Mouse (Mus musculus) CH12.LX (cell line): ENCODE results near the gene Fam228a. TPM values are rescaled to one million over a fixed set of nuclear protein-coding genes. Genes with fewer than 3 reads are reported as not detected.

Experiments used
- DNase-seq: peaks from one replicate; pipeline ENCODE4 v3.0.0-alpha.2; 2013; ENCODE audit errors: extremely low read depth
- H3K27ac ChIP-seq: 2 replicates; pipeline ENCODE4 v1.5.1; 2012; ENCODE audit warnings: low read depth, mild to moderate bottlenecking, control low read depth, moderate library complexity; ENCODE audit not compliant: insufficient read depth
- H3K27me3 ChIP-seq: replicated peaks from 2 replicates; pipeline ENCODE3; 2012; ENCODE audit warnings: inconsistent platforms
- H3K36me3 ChIP-seq, 2 experiments: replicated peaks in 1 of 2; 2 replicates each; pipeline versions ENCODE3 to v1.6.1; 2012; ENCODE audit warnings: inconsistent platforms in 1 of 2, low read length in 1 of 2, mild to moderate bottlenecking in 1 of 2, mixed read lengths in 1 of 2, moderate library complexity in 1 of 2; ENCODE audit not compliant: control insufficient read depth in 1 of 2, insufficient read depth in 1 of 2
- H3K4me1 ChIP-seq, 2 experiments: 2 replicates each; pipeline ENCODE4 v1.6.1; 2012; ENCODE audit warnings: inconsistent platforms in 1 of 2, moderate library complexity in 1 of 2; ENCODE audit not compliant: insufficient read depth in 2 of 2, control insufficient read depth in 1 of 2
- H3K4me2 ChIP-seq: 2 replicates; pipeline ENCODE4 v1.6.1; 2012; ENCODE audit warnings: low read depth, mild to moderate bottlenecking, control low read depth; ENCODE audit not compliant: poor library complexity, insufficient read depth, severe bottlenecking
- H3K4me3 ChIP-seq, 3 experiments: fragments of 150-350 bp in 1 of 3; sonication (generic) in 1 of 3; replicated peaks in 1 of 3; 2 replicates each; pipeline versions ENCODE3 to v1.5.1; 2011 to 2012; ENCODE audit warnings: low read depth in 2 of 3, low read length in 2 of 3, mild to moderate bottlenecking in 2 of 3, moderate library complexity in 2 of 3, control low read depth in 1 of 3, improper control_type of control experiment in 1 of 3, inconsistent platforms in 1 of 3, mixed read lengths in 1 of 3; ENCODE audit not compliant: poor library complexity in 1 of 3
- H3K79me2 ChIP-seq: replicated peaks from 2 replicates; pipeline ENCODE4 v1.6.1; 2012; ENCODE audit warnings: mild to moderate bottlenecking, moderate library complexity; ENCODE audit not compliant: control insufficient read depth, poor library complexity, insufficient read depth, severe bottlenecking; ENCODE audit errors: extremely low read depth
- H3K9ac ChIP-seq: 2 replicates; pipeline ENCODE4 v1.6.1; 2012; ENCODE audit warnings: low read depth, mild to moderate bottlenecking, control low read depth, moderate library complexity; ENCODE audit not compliant: insufficient read depth
- H3K9me3 ChIP-seq: replicated peaks from 2 replicates; pipeline ENCODE3; 2012; ENCODE audit warnings: low read length, inconsistent platforms, mixed read lengths
- BHLHE40 ChIP-seq: IDR thresholded peaks from 2 replicates; pipeline ENCODE4 v1.6.1; 2011; ENCODE audit warnings: mild to moderate bottlenecking, low read depth, low read length, improper control_type of control experiment
- CHD1 ChIP-seq: IDR thresholded peaks from 2 replicates; pipeline ENCODE4 v1.6.1; 2012; ENCODE audit warnings: low read depth, low read length, improper control_type of control experiment, inconsistent platforms
- CHD2 ChIP-seq: IDR thresholded peaks from 2 replicates; pipeline ENCODE4 v1.6.1; 2011; ENCODE audit warnings: low read length, improper control_type of control experiment
- CTCF ChIP-seq, 2 experiments: IDR thresholded peaks in 1 of 2; conservative IDR thresholded peaks in 1 of 2; 2 replicates each; pipeline ENCODE4 v1.5.1; 2011 to 2012; ENCODE audit warnings: low read depth in 2 of 2, low read length in 2 of 2, improper control_type of control experiment in 1 of 2, inconsistent platforms in 1 of 2, mild to moderate bottlenecking in 1 of 2, moderate library complexity in 1 of 2
- ELF1 ChIP-seq: IDR thresholded peaks from 2 replicates; pipeline ENCODE4 v1.6.1; 2014; ENCODE audit warnings: low read depth, mild to moderate bottlenecking, inconsistent platforms, low read length, improper control_type of control experiment
- GABPA ChIP-seq: IDR thresholded peaks from 2 replicates; pipeline ENCODE4 v1.6.1; 2012; ENCODE audit warnings: low read depth, low read length, improper control_type of control experiment, inconsistent platforms; ENCODE audit not compliant: insufficient replicate concordance
- IRF4 ChIP-seq: IDR thresholded peaks from 2 replicates; pipeline ENCODE4 v1.6.1; 2014; ENCODE audit warnings: low read depth, mild to moderate bottlenecking, inconsistent platforms, low read length, improper control_type of control experiment
- JUND ChIP-seq: conservative IDR thresholded peaks from 2 replicates; pipeline ENCODE4 v1.6.1; 2011; ENCODE audit warnings: low read depth, low read length, improper control_type of control experiment
- KAT2A ChIP-seq: IDR thresholded peaks from 2 replicates; pipeline ENCODE4 v1.6.1; 2012; ENCODE audit warnings: low read length, improper control_type of control experiment, inconsistent platforms; ENCODE audit not compliant: insufficient replicate concordance
- MAFK ChIP-seq: IDR thresholded peaks from 2 replicates; pipeline ENCODE4 v1.6.1; 2011; ENCODE audit warnings: low read length, improper control_type of control experiment; ENCODE audit not compliant: insufficient replicate concordance
- MAZ ChIP-seq: IDR thresholded peaks from 2 replicates; pipeline ENCODE4 v1.6.1; 2012; ENCODE audit warnings: low read depth, mild to moderate bottlenecking, inconsistent platforms, low read length, improper control_type of control experiment, moderate library complexity
- MEF2A ChIP-seq: IDR thresholded peaks from 2 replicates; pipeline ENCODE4 v1.6.1; 2014; ENCODE audit warnings: low read depth, mild to moderate bottlenecking, inconsistent platforms, low read length, improper control_type of control experiment, borderline replicate concordance
- MXI1 ChIP-seq: IDR thresholded peaks from 2 replicates; pipeline ENCODE4 v1.6.1; 2011; ENCODE audit warnings: mild to moderate bottlenecking, low read depth, low read length, improper control_type of control experiment
- MYC ChIP-seq: IDR thresholded peaks from 2 replicates; pipeline ENCODE4 v1.6.1; 2011; ENCODE audit warnings: low read depth, mild to moderate bottlenecking, improper control_type of control experiment, low read length
- NELFE ChIP-seq: IDR thresholded peaks from 2 replicates; pipeline ENCODE4 v1.6.1; 2011; ENCODE audit warnings: low read depth, low read length, improper control_type of control experiment
- NRF1 ChIP-seq: IDR thresholded peaks from 2 replicates; pipeline ENCODE4 v1.6.1; 2014; ENCODE audit warnings: low read depth, mild to moderate bottlenecking, inconsistent platforms, low read length, improper control_type of control experiment, moderate library complexity
- PAX5 ChIP-seq: IDR thresholded peaks from 2 replicates; pipeline ENCODE4 v1.6.1; 2012; ENCODE audit warnings: low read length, inconsistent platforms, mixed read lengths
- POLR2A ChIP-seq: IDR thresholded peaks from 2 replicates; pipeline ENCODE4 v1.6.1; 2011; ENCODE audit warnings: low read depth, mild to moderate bottlenecking, improper control_type of control experiment, low read length
- RAD21 ChIP-seq: IDR thresholded peaks from 2 replicates; pipeline ENCODE4 v1.6.1; 2011; ENCODE audit warnings: low read depth, mild to moderate bottlenecking, low read length, improper control_type of control experiment, moderate library complexity
- SMC3 ChIP-seq: IDR thresholded peaks from 2 replicates; pipeline ENCODE4 v1.6.1; 2011; ENCODE audit warnings: low read depth, low read length, improper control_type of control experiment
- TBP ChIP-seq: conservative IDR thresholded peaks from 2 replicates; pipeline ENCODE4 v1.6.1; 2011; ENCODE audit warnings: low read depth, low read length, improper control_type of control experiment
- TCF12 ChIP-seq: IDR thresholded peaks from 2 replicates; pipeline ENCODE4 v1.6.1; 2014; ENCODE audit warnings: low read depth, mild to moderate bottlenecking, inconsistent platforms, low read length, improper control_type of control experiment
- USF1 ChIP-seq: IDR thresholded peaks from 2 replicates; pipeline ENCODE4 v1.6.1; 2014; ENCODE audit warnings: low read depth, mild to moderate bottlenecking, inconsistent platforms, low read length, improper control_type of control experiment
- USF2 ChIP-seq: conservative IDR thresholded peaks from 2 replicates; pipeline ENCODE4 v1.6.1; 2011; ENCODE audit warnings: low read depth, low read length, improper control_type of control experiment
- ZC3H11A ChIP-seq: IDR thresholded peaks from 2 replicates; pipeline ENCODE4 v1.6.1; 2012; ENCODE audit warnings: low read depth, mild to moderate bottlenecking, inconsistent platforms, low read length, improper control_type of control experiment
- dilution Hi-C: fragments of 300-500 bp; cut with MboI; formaldehyde crosslinking; loops from 2 replicates; pipeline ENCODE4 v1.14.3; 2020; ENCODE audit warnings: low sequenced_read_pairs; ENCODE audit not compliant: extremely low pct_unique_long_range_greater_than_20kb, extremely low pct_ligation_motif_present
- in situ Hi-C: fragments of 300-500 bp; cut with MboI; formaldehyde crosslinking; loops from 3 replicates; pipeline ENCODE4 v1.14.3; 2019; ENCODE audit warnings: low sequenced_read_pairs, low pct_ligation_motif_present, low pct_unique_long_range_greater_than_20kb, mixed read lengths
- polyA plus RNA-seq: library from polyadenylated mRNA; unstranded; fragments of >175 nt; gene quantifications from 2 replicates; pipeline ENCODE4 v1.2.1, GENCODE M21; 2012; ENCODE audit warnings: low read depth; ENCODE audit not compliant: insufficient read length
- total RNA-seq, 2 experiments: library from RNA; depleted of rRNA; stranded (reverse); fragments of 300-350 nt in 1 of 2; fragments of >200 nt in 1 of 2; gene quantifications; 2 replicates each; pipeline ENCODE4 v1.2.3; 2012 to 2014

Fam228a gene
- total and polyA plus RNA-seq, 3 experiments = not detected

GRCm38 (mm10) chr12:4685441-4685840 is 52.8 kb downstream of the Fam228a start:
- peaks cover 14 to 61% of the 10 kb centered on the region in 2 experiments for H3K36me3 ChIP-seq
- no peaks in the 10 kb centered on the region for H3K79me2 ChIP-seq

DNA sequence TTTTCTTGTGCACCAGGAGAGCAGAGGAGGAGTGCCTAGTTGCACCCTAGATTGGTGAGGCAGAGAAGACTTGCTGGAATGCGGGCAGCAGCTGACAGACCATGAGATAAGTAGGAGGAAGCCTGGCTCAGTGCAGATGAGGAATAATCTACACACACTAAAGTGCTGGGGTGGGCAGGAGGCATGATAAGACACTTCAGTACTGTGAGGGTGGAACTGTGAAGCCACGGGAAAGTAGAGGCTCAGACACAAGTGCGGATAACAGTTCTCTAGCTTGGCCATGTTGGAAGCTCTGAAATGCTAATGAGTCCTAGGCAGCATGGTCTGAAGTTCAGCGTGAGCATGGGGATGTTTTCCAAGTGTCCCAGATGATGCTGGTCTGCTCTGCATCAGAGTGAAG is 58.3 kb downstream of the Fam228a start:
- no peak overlapping the region for H3K9ac ChIP-seq
- H3K9me3 ChIP-seq = no peaks in the 10 kb centered on the region
- in situ Hi-C loops (no loop called here), dilution Hi-C loops (no loop called here)
- H3K79me2 ChIP-seq = no peaks in the 10 kb centered on the region
- TF ChIP-seq GABPA (no peak), IRF4 (no peak), CHD2 (no peak), TBP (no peak), NELFE (no peak), CHD1 (no peak), MEF2A (no peak), PAX5 (no peak), RAD21 (no peak), ZC3H11A (no peak)
- no peaks in the 10 kb centered on the region for H3K4me1 ChIP-seq
- no peak overlapping the region for H3K4me2 ChIP-seq
- H3K27me3 ChIP-seq = no peaks in the 10 kb centered on the region
- H3K27ac ChIP-seq = no peak overlapping the region
- no peak for DNase-seq
- no peak overlapping the region for H3K4me3 ChIP-seq
- peaks cover 28 to 78% of the 10 kb centered on the region in 2 experiments for H3K36me3 ChIP-seq

More at GRCm38 (mm10) chr12:4685441-4685840, 52.8 kb downstream of the Fam228a start:
- in situ Hi-C loops (no loop called here), dilution Hi-C loops (no loop called here)
- H3K4me3 ChIP-seq = no peak overlapping the region
- DNase-seq = no peak
- no peak overlapping the region for H3K27ac ChIP-seq
- no peaks in the 10 kb centered on the region for H3K27me3 ChIP-seq
- TF ChIP-seq MYC (no peak), USF2 (no peak), NELFE (no peak)
- no peaks in the 10 kb centered on the region for H3K9me3 ChIP-seq
- no peaks in the 10 kb centered on the region for H3K4me1 ChIP-seq
- no peak overlapping the region for H3K9ac ChIP-seq
- H3K4me2 ChIP-seq = no peak overlapping the region

DNA sequence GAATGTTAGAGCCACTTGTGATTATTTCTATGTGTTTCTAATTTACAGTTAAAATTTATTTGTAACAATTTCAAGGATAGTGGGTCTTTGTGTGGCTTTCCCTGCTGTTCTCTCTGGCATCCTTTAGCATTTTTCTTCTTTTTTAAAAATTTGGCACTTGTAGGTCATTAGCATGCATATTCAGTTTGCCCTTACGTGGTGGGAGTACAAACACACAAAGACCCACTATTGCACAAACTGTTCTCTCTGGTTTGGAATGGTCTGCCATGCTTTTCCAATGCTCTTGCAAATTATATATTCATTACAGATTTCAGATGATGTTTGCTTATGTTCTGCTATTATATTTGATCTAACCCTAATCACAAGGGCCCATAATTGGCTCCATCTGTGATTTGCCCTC is 61.9 kb downstream of the Fam228a start:
- in situ Hi-C loops = no loop called here
- dilution Hi-C loops = no loop called here
- no peak for DNase-seq
- no peaks in the 10 kb centered on the region for H3K4me1 ChIP-seq
- TF ChIP-seq POLR2A (no peak), TCF12 (no peak), CHD2 (no peak), RAD21 (no peak), BHLHE40 (no peak), USF1 (no peak), MAZ (no peak), IRF4 (no peak), GABPA (no peak), JUND (no peak), NRF1 (no peak), ELF1 (no peak), MEF2A (no peak), KAT2A (no peak), MXI1 (no peak), MAFK (no peak), CTCF (conservative IDR thresholded peaks at IDR 0.05 in 1 of 2, IDR thresholded peaks at IDR 0.05 in 1 of 2; ENCODE audit: low read depth in 2 of 2, low read length in 2 of 2) (no peak), NELFE (no peak), ZC3H11A (no peak), SMC3 (no peak)
- TF ChIP-seq, all 38 proteins: peak for 0
- Histone ChIP-seq H3K9me3 (no peaks in the 10 kb centered on the region), H3K79me2 (no peaks in the 10 kb centered on the region), H3K9ac (no peak overlapping the region), H3K36me3 (peaks cover 39 to 86% of the 10 kb centered on the region in 2 experiments), H3K27me3 (no peaks in the 10 kb centered on the region), H3K4me3 (no peak overlapping the region), H3K27ac (no peak overlapping the region), H3K4me2 (no peak overlapping the region)
